Mouse (Mus musculus) myocyte (in vitro differentiated cells): Measurements from ENCODE around the gene Asic2. TPM values are rescaled to one million over a fixed set of nuclear protein-coding genes. Genes with fewer than 3 reads are reported as not detected.

Source experiments
- H3K27me3 ChIP-seq: one replicate; pipeline ENCODE4 v1.6.1; 2011; ENCODE audit not compliant: control insufficient read depth, insufficient read depth, insufficient read length
- H3K36me3 ChIP-seq: one replicate; pipeline ENCODE4 v1.6.1; 2011; ENCODE audit not compliant: control insufficient read depth, insufficient read depth
- H3K4me2 ChIP-seq: one replicate; pipeline ENCODE4 v1.6.1; 2011; ENCODE audit warnings: low read depth, control low read depth
- H3K4me3 ChIP-seq: one replicate; pipeline ENCODE4 v1.5.1; 2011; ENCODE audit warnings: mild to moderate bottlenecking, control low read depth, moderate library complexity
- H3K79me2 ChIP-seq: one replicate; pipeline ENCODE4 v1.6.1; 2011; ENCODE audit not compliant: control insufficient read depth, insufficient read depth
- H3ac ChIP-seq: one replicate; pipeline ENCODE4 v1.6.1; 2011; ENCODE audit not compliant: control insufficient read depth, insufficient read length
- CEBPB ChIP-seq: IDR thresholded peaks from 2 replicates; pipeline ENCODE4 v1.6.1; 2011; ENCODE audit warnings: mild to moderate bottlenecking, moderate library complexity; ENCODE audit not compliant: poor library complexity, insufficient read depth, severe bottlenecking
- E2F4 ChIP-seq: IDR thresholded peaks from one replicate; pipeline ENCODE4 v1.6.1; 2011; ENCODE audit warnings: mild to moderate bottlenecking, control low read depth, moderate library complexity; ENCODE audit not compliant: insufficient read depth
- MAX ChIP-seq: IDR thresholded peaks from one replicate; pipeline ENCODE4 v1.6.1; 2011; ENCODE audit warnings: low read depth, mild to moderate bottlenecking, control low read depth
- MYOD1 ChIP-seq, 3 experiments: IDR thresholded peaks; one replicate each; pipeline ENCODE4 v1.6.1; 2011; ENCODE audit warnings: control low read depth in 2 of 3, low read depth in 2 of 3, mild to moderate bottlenecking in 2 of 3, moderate library complexity in 1 of 3; ENCODE audit not compliant: insufficient read length in 2 of 3, control insufficient read depth in 1 of 3
- MYOG ChIP-seq, 3 experiments: IDR thresholded peaks; one replicate each; pipeline ENCODE4 v1.6.1; 2011; ENCODE audit warnings: control low read depth in 2 of 3, low read depth in 2 of 3, mild to moderate bottlenecking in 2 of 3; ENCODE audit not compliant: insufficient read length in 2 of 3, control insufficient read depth in 1 of 3, insufficient read depth in 1 of 3
- POLR2A ChIP-seq: IDR thresholded peaks from one replicate; pipeline ENCODE4 v1.6.1; 2011; ENCODE audit warnings: low read depth, mild to moderate bottlenecking, control low read depth, moderate library complexity; ENCODE audit not compliant: insufficient read length
- POLR2AphosphoS2 ChIP-seq: IDR thresholded peaks from one replicate; pipeline ENCODE4 v1.6.1; 2011; ENCODE audit warnings: low read depth, control low read depth; ENCODE audit not compliant: insufficient read length
- REST ChIP-seq: IDR thresholded peaks from one replicate; pipeline ENCODE4 v1.6.1; 2011; ENCODE audit warnings: mild to moderate bottlenecking, control low read depth, moderate library complexity; ENCODE audit not compliant: insufficient read depth, insufficient read length
- SRF ChIP-seq: IDR thresholded peaks from one replicate; pipeline ENCODE4 v1.6.1; 2011; ENCODE audit warnings: low read depth; ENCODE audit not compliant: control insufficient read depth, insufficient read length
- TCF12 ChIP-seq: IDR thresholded peaks from one replicate; pipeline ENCODE4 v1.6.1; 2011; ENCODE audit warnings: mild to moderate bottlenecking, control low read depth; ENCODE audit not compliant: poor library complexity, insufficient read depth, severe bottlenecking
- TCF3 ChIP-seq: IDR thresholded peaks from one replicate; pipeline ENCODE4 v1.6.1; 2011; ENCODE audit warnings: low read depth, control low read depth; ENCODE audit not compliant: insufficient read length
- USF1 ChIP-seq: IDR thresholded peaks from one replicate; pipeline ENCODE4 v1.6.1; 2011; ENCODE audit warnings: low read depth, mild to moderate bottlenecking, control low read depth, moderate library complexity
- polyA plus RNA-seq: library from polyadenylated mRNA; unstranded; fragments of >200 nt; fragmentation: generic; extraction: Trizol; gene quantifications from one replicate; pipeline ENCODE4 v1.2.1, GENCODE M21; 2012; ENCODE audit warnings: missing spikeins

The Asic2 gene
- polyA plus RNA-seq, 1 experiment = not detected

DNA sequence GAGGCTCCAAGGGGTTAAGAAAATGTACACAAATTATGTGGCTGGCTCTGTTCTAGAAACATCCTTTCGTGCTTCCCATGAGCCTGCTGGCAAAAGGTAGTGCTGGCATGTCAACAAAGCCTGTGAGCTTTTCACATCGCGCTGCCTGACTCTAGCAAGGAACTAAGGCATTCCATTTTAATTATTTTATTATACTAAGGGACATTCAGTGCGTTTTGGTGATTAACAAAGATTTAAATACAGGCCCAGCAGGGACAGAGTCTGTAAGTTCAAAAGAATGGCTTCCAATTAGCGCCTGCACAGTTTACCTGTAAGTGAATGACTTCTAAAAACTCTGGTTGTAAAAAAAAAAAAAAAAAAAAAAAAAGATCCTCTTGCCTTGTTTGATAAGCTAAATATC is 375.5 kb downstream of the Asic2 start:
- TF ChIP-seq REST (no peak), TCF3 (no peak), MYOG (IDR thresholded peaks at IDR 0.05; ENCODE audit: control insufficient read depth in 1 of 3, insufficient read depth in 1 of 3, insufficient read length in 2 of 3, low read depth in 2 of 3) (no peak)
- Histone ChIP-seq H3ac (no peak overlapping the region), H3K79me2 (no peaks in the 10 kb centered on the region), H3K36me3 (no peaks in the 10 kb centered on the region), H3K4me3 (no peak overlapping the region), H3K27me3 (no peaks in the 10 kb centered on the region), H3K4me2 (no peak overlapping the region)

DNA sequence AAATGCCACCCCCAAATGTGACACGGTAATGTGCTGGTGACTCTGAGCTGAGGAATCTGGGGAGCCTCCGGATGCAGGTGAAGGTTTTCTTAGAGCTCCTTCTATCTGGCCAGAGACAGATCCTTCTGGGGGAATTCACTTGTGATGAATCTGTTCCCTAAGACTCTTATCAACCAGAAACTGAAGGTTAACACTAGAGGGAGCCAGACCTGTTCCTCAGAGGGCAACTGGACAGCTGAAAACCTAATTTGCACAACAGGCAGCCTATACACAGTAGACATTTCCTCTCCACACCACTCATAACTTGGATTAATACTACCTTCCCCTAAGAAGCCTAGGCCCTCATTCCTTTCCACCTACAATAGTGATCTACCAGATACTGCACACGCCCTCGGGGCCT is 377.3 kb downstream of the Asic2 start:
- Histone ChIP-seq H3K4me2 (no peak overlapping the region), H3ac (no peak overlapping the region), H3K36me3 (no peaks in the 10 kb centered on the region), H3K27me3 (no peaks in the 10 kb centered on the region), H3K79me2 (no peaks in the 10 kb centered on the region), H3K4me3 (no peak overlapping the region)
- TF ChIP-seq USF1 (no peak), POLR2A (no peak), TCF12 (no peak), MAX (no peak), REST (no peak), POLR2AphosphoS2 (no peak), MYOD1 (IDR thresholded peaks at IDR 0.05; ENCODE audit: control insufficient read depth in 1 of 3, insufficient read length in 2 of 3, low read depth in 2 of 3) (no peak), MYOG (IDR thresholded peaks at IDR 0.05; ENCODE audit: control insufficient read depth in 1 of 3, insufficient read depth in 1 of 3, insufficient read length in 2 of 3, low read depth in 2 of 3) (no peak), CEBPB (no peak), E2F4 (no peak)

DNA sequence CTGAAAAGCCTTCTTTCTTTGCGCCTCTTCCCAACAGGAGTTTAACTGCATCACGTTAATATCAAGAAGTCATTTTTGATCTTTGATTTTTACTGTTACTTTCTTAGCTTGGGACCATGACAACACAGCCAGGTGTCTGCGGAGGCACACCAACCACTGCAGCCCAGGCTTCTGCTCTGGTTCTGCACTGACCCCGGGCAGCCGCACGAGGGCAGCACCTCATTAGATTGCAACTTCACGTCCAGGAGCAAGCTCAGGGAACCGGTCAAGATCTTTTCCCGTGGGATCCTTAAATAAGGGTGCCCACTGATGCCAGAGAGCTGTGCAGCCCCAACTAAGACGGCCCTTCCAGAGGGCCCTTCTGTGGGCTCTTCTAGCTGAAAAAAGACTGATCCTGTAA is 379.6 kb downstream of the Asic2 start:
- no peak for TF ChIP-seq USF1
- TF ChIP-seq MYOG (IDR thresholded peaks at IDR 0.05; ENCODE audit: control insufficient read depth in 1 of 3, insufficient read depth in 1 of 3, insufficient read length in 2 of 3, low read depth in 2 of 3) = no peak
- TF ChIP-seq TCF12 = no peak
- no peak overlapping the region for H3K4me3 ChIP-seq
- H3ac ChIP-seq = no peak overlapping the region
- H3K36me3 ChIP-seq = no peaks in the 10 kb centered on the region
- no peaks in the 10 kb centered on the region for H3K79me2 ChIP-seq
- no peaks in the 10 kb centered on the region for H3K27me3 ChIP-seq
- no peak overlapping the region for H3K4me2 ChIP-seq

GRCm38 (mm10) chr11:81587942-81588341 is 380.3 kb downstream of the Asic2 start:
- Histone ChIP-seq H3K27me3 (no peaks in the 10 kb centered on the region), H3K36me3 (no peaks in the 10 kb centered on the region), H3K79me2 (no peaks in the 10 kb centered on the region), H3ac (no peak overlapping the region), H3K4me2 (no peak overlapping the region), H3K4me3 (no peak overlapping the region)
- TF ChIP-seq MAX = no peak
- TF ChIP-seq REST = no peak
- no peak for TF ChIP-seq POLR2A
- no peak for TF ChIP-seq TCF3
- TF ChIP-seq MYOD1 (IDR thresholded peaks at IDR 0.05; ENCODE audit: control insufficient read depth in 1 of 3, insufficient read length in 2 of 3, low read depth in 2 of 3) = no peak
- no peak for TF ChIP-seq TCF12
- no peak for TF ChIP-seq SRF
- no peak for TF ChIP-seq USF1
- TF ChIP-seq CEBPB = no peak
- TF ChIP-seq E2F4 = no peak
- TF ChIP-seq POLR2AphosphoS2 = no peak

- no peak overlapping the region for H3K4me2 ChIP-seq
- TF ChIP-seq POLR2AphosphoS2 (no peak), POLR2A (no peak), USF1 (no peak), REST (no peak), TCF3 (no peak), CEBPB (no peak), E2F4 (no peak), MYOD1 (IDR thresholded peaks at IDR 0.05; ENCODE audit: control insufficient read depth in 1 of 3, insufficient read length in 2 of 3, low read depth in 2 of 3) (no peak), MYOG (IDR thresholded peaks at IDR 0.05; ENCODE audit: control insufficient read depth in 1 of 3, insufficient read depth in 1 of 3, insufficient read length in 2 of 3, low read depth in 2 of 3) (no peak), TCF12 (no peak), SRF (no peak), MAX (no peak)
- no peaks in the 10 kb centered on the region for H3K36me3 ChIP-seq
- H3K27me3 ChIP-seq = no peaks in the 10 kb centered on the region
- no peak overlapping the region for H3K4me3 ChIP-seq
- H3K79me2 ChIP-seq = no peaks in the 10 kb centered on the region
- H3ac ChIP-seq = no peak overlapping the region
Measured at GRCm38 (mm10) chr11:81587114-81587513, 381.1 kb downstream of the Asic2 start.
